In genomic region chr13:59770847-59771246, GRCm38 (mm10) we compare ENCODE assay signal across 8 mouse cellular contexts. TPM values are rescaled to one million over a fixed set of nuclear protein-coding genes. Genes with fewer than 3 reads are reported as not detected.
DNase-seq lines count a peak whose midpoint lies in the region; ATAC-seq and TF ChIP-seq lines count a peak whose summit lies in the region.

No protein-coding gene starts in this region.

- intact Hi-C loops in left cerebral cortex, postnatal 10 days (cut with DNase I): no loop called here

- WGBS in cerebellum, adult 2 months: 9% methylated on average over 9 of the region's 9 CpGs
- 71% methylated on average over 9 of the region's 9 CpGs for WGBS in hindbrain, embryonic 13.5 days

- H3K27ac ChIP-seq in cerebellum, adult 2 months (ENCODE audit: insufficient read depth, low read length): no peak overlapping the region; the same call in 1 of the 2 replicates
- peak overlapping the region; percentile 96 for H3K27ac ChIP-seq in hindbrain, embryonic 13.5 days

- no peaks in the 10 kb centered on the region for H3K27me3 ChIP-seq in cerebellum, adult 2 months (ENCODE audit: control insufficient read depth, insufficient read depth, low read length)
- H3K27me3 ChIP-seq in hindbrain, embryonic 13.5 days: no peaks in the 10 kb centered on the region

- peak; percentile 27 for DNase-seq in cerebellum, adult 2 months
- no peak for DNase-seq in cerebellum, adult 11-12 months
- DNase-seq in thymus, postnatal 4 days: peak; percentile 28
- DNase-seq in thymus, postnatal 0 days (ENCODE audit: low spot score): no peak
- DNase-seq in lung, postnatal 14 days: peak; percentile 10
- no peak for DNase-seq in urinary bladder, postnatal 14 days (ENCODE audit: low spot score)
- DNase-seq in left cerebral cortex, postnatal 10 days (ENCODE audit: extremely low spot score in 1 of 2, low spot score in 2 of 2): no peak

- TF ChIP-seq POLR2A in cerebellum, adult 2 months (IDR thresholded peaks at IDR 0.05; ENCODE audit: borderline replicate concordance, insufficient read depth, low read length): no peak

- no peak for ATAC-seq in hindbrain, embryonic 13.5 days (ENCODE audit: low FRiP score)

- H3K36me3 ChIP-seq in hindbrain, embryonic 13.5 days: peaks cover 38% of the 10 kb centered on the region

- H3K4me3 ChIP-seq in cerebellum, adult 2 months (replicated peaks; ENCODE audit: insufficient read depth, low read depth, low read length): peak overlapping the region; percentile 14
- H3K4me3 ChIP-seq in hindbrain, embryonic 13.5 days: peak overlapping the region; percentile 85

- no peak for TF ChIP-seq CTCF in cerebellum, adult 2 months (IDR thresholded peaks at IDR 0.05; ENCODE audit: borderline replicate concordance, insufficient read depth, low read depth, low read length)

- H3K4me1 ChIP-seq in cerebellum, adult 2 months (ENCODE audit: control insufficient read depth, insufficient read depth, low read length): peaks cover 9% of the 10 kb centered on the region
- peaks cover 45% of the 10 kb centered on the region for H3K4me1 ChIP-seq in hindbrain, embryonic 13.5 days (replicated peaks)

- H3K9me3 ChIP-seq in hindbrain, embryonic 13.5 days: no peaks in the 10 kb centered on the region

- H3K4me2 ChIP-seq in hindbrain, embryonic 13.5 days: peak overlapping the region; percentile 80

- peak overlapping the region; percentile 81 for H3K9ac ChIP-seq in hindbrain, embryonic 13.5 days

RNA-seq across cellular contexts. Expression of gene Isca1, which starts 1.2 kb away (rescaled TPM):
- polyA plus RNA-seq in cerebellum, adult 2 months (2012; rRNA removed): 296 and 301 TPM in 2 replicates
- polyA plus RNA-seq in thymus, postnatal 0 days (2015; fragmentation: Nextera tagmentation; extraction: Ambion mirVana): 68.9 and 73.8 TPM in 2 replicates
- polyA plus RNA-seq in hindbrain, embryonic 13.5 days (2015; fragmentation: Nextera tagmentation; extraction: Ambion mirVana): 159 and 160 TPM in 2 replicates
- 100 to 1,000 TPM; 101 to 107 TPM for total RNA-seq in left cerebral cortex, postnatal 10 days (2021)

RNA-seq across cellular contexts. Expression of gene Gm49354, which starts 11.2 kb away (rescaled TPM):
- polyA plus RNA-seq in cerebellum, adult 2 months (2012; rRNA removed): not detected in 2 replicates
- polyA plus RNA-seq in thymus, postnatal 0 days (2015; fragmentation: Nextera tagmentation; extraction: Ambion mirVana): not detected in 2 replicates
- not detected in 2 replicates for polyA plus RNA-seq in hindbrain, embryonic 13.5 days (2015; fragmentation: Nextera tagmentation; extraction: Ambion mirVana)
- not detected for total RNA-seq in left cerebral cortex, postnatal 10 days (2021)

RNA-seq across cellular contexts. Expression of gene 1700014D04Rik, which starts 24.3 kb away (rescaled TPM):
- 0.17 and 0.28 TPM in 2 replicates for polyA plus RNA-seq in cerebellum, adult 2 months (2012; rRNA removed)
- not detected in 2 replicates for polyA plus RNA-seq in thymus, postnatal 0 days (2015; fragmentation: Nextera tagmentation; extraction: Ambion mirVana)
- polyA plus RNA-seq in hindbrain, embryonic 13.5 days (2015; fragmentation: Nextera tagmentation; extraction: Ambion mirVana): 0.22 TPM in 1 of 2 replicates, not detected in the other
- total RNA-seq in left cerebral cortex, postnatal 10 days (2021): under 1 TPM; 0.43 to 0.81 TPM

RNA-seq across cellular contexts. Expression of gene Spata31d1d, which starts 39.3 kb away (rescaled TPM):
- 0.03 TPM in 2 replicates for polyA plus RNA-seq in cerebellum, adult 2 months (2012; rRNA removed)
- polyA plus RNA-seq in thymus, postnatal 0 days (2015; fragmentation: Nextera tagmentation; extraction: Ambion mirVana): not detected in 2 replicates
- not detected in 2 replicates for polyA plus RNA-seq in hindbrain, embryonic 13.5 days (2015; fragmentation: Nextera tagmentation; extraction: Ambion mirVana)
- not detected for total RNA-seq in left cerebral cortex, postnatal 10 days (2021)

RNA-seq across cellular contexts. Expression of gene Tut7, which starts 52.1 kb away (rescaled TPM):
- polyA plus RNA-seq in cerebellum, adult 2 months (2012; rRNA removed): 35.5 and 36.5 TPM in 2 replicates
- 52.1 and 68.0 TPM in 2 replicates for polyA plus RNA-seq in thymus, postnatal 0 days (2015; fragmentation: Nextera tagmentation; extraction: Ambion mirVana)
- 51.5 and 53.1 TPM in 2 replicates for polyA plus RNA-seq in hindbrain, embryonic 13.5 days (2015; fragmentation: Nextera tagmentation; extraction: Ambion mirVana)
- 10 to 100 TPM; 67.4 to 67.6 TPM for total RNA-seq in left cerebral cortex, postnatal 10 days (2021)

Comparison
In these comparisons a context has a peak if more than half of its experiments do, and no peak if none do; other contexts are left out.
1. DNase-seq: peak in cerebellum, adult 2 months (2 of 2), thymus, postnatal 4 days (single experiment) and lung, postnatal 14 days (single experiment); none in cerebellum, adult 11-12 months (single experiment), thymus, postnatal 0 days (single experiment), urinary bladder, postnatal 14 days (single experiment) and left cerebral cortex, postnatal 10 days (0 of 2).